Mouse (Mus musculus) liver, embryonic 15.5 days (tissue): ENCODE measurements around the gene Gipc2. TPM values are rescaled to one million over a fixed set of nuclear protein-coding genes. Genes with fewer than 3 reads are reported as not detected.
"Not testable (repeated sequence)": the region's sequence is repeated elsewhere in the genome, so short reads cannot be mapped to it uniquely, and the experiment has no call there.

Experiments
- ATAC-seq: fragments of 200-750 bp; cut with Nextera tagmentation; 2 replicates; pipeline ENCODE4 v1.8.0; 2017; ENCODE audit warnings: moderate number of reproducible peaks, mild to moderate bottlenecking, moderate library complexity; ENCODE audit not compliant: insufficient read depth
- H3K27ac ChIP-seq: fragments of 300-500 bp; sonication (generic); replicated peaks from 2 replicates; pipeline ENCODE4 v1.5.1; 2015; ENCODE audit warnings: mild to moderate bottlenecking, inconsistent platforms
- H3K27me3 ChIP-seq: fragments of 300-500 bp; sonication (generic); 2 replicates; pipeline ENCODE4 v1.6.1; 2015; ENCODE audit warnings: mild to moderate bottlenecking, inconsistent platforms
- H3K36me3 ChIP-seq: fragments of 300-500 bp; sonication (generic); replicated peaks from 2 replicates; pipeline ENCODE4 v1.6.1; 2015; ENCODE audit warnings: moderate library complexity, mild to moderate bottlenecking, inconsistent platforms
- H3K4me1 ChIP-seq: fragments of 300-500 bp; sonication (generic); replicated peaks from 2 replicates; pipeline ENCODE4 v1.6.1; 2015; ENCODE audit warnings: inconsistent platforms
- H3K4me2 ChIP-seq: fragments of 300-500 bp; sonication (generic); 2 replicates; pipeline ENCODE4 v1.6.1; 2015; ENCODE audit warnings: moderate library complexity, mild to moderate bottlenecking, inconsistent platforms
- H3K4me3 ChIP-seq: fragments of 300-500 bp; sonication (generic); replicated peaks from 2 replicates; pipeline ENCODE4 v1.5.1; 2015; ENCODE audit warnings: mild to moderate bottlenecking, inconsistent platforms
- H3K9ac ChIP-seq: fragments of 300-500 bp; sonication (generic); 2 replicates; pipeline ENCODE4 v1.6.1; 2015; ENCODE audit warnings: moderate library complexity, mild to moderate bottlenecking, inconsistent platforms
- H3K9me3 ChIP-seq: fragments of 300-500 bp; sonication (generic); replicated peaks from 2 replicates; pipeline ENCODE4 v1.6.1; 2016; ENCODE audit warnings: inconsistent platforms
- WGBS: fragments of 180-500 bp; shearing (Covaris S2); methylation state at CpG from one replicate; pipeline ENCODE4 v1.1.7; 2015; ENCODE audit warnings: mixed read lengths; ENCODE audit not compliant: insufficient replicate concordance; 5-methylcytosine and 5-hydroxymethylcytosine counted together
- polyA plus RNA-seq: library from polyadenylated mRNA; unstranded; fragments of >200 nt; fragmentation: Nextera tagmentation; extraction: Ambion mirVana; gene quantifications from 2 replicates; pipeline ENCODE4 v1.2.1, GENCODE M21; 2015

Gipc2 gene
- polyA plus RNA-seq, 1 experiment from 2014 or later: 19.3 TPM

DNA sequence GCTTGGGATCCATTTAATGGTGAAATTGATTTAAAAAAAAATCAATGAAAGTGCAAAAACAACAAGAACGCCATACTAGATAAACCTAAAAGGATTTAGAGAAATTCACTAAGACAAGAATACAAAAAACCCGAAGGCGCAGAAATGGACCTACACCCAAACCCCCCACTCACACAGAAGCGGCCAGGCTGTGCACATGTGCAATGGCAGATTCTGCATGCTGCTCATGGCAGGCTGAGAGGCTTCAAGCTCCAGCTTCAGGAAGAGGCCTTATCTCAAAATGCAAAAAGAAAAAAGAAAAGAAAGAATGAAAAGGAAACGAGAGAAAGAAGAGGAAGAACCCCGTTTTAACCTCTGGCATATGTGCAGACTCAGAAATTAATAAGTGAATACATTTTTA is 37.4 kb upstream of the Gipc2 start:
- no peaks in the 10 kb centered on the region for H3K27me3 ChIP-seq
- 62% methylated on average over 6 of the region's 6 CpGs for WGBS
- no peak overlapping the region for H3K9ac ChIP-seq

DNA sequence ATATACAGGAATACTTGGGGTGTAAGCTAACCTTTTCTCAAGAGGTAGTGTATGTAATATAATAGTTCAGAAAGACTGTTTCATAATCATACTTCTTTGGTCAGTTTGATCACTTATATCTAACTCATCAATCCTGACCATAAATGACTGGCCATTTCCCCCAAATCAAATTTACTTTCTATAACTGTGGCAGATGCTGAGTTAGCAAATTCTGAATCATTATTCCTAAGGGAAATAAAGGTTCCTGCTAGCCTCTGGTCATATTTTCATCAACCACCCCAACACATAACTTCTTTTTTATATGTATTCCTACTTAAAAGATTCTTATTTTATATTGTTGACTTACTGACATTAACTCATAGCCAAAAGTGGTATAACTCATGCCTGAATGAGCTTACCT is 36.9 kb upstream of the Gipc2 start:
- H3K27ac ChIP-seq: no peak overlapping the region
- H3K9me3 ChIP-seq: no peaks in the 10 kb centered on the region
- H3K4me3 ChIP-seq: no peak overlapping the region
- no peak for ATAC-seq
- peaks cover 20% of the 10 kb centered on the region; the same call in 1 of the 2 replicates for H3K36me3 ChIP-seq
- no peaks in the 10 kb centered on the region for H3K27me3 ChIP-seq
- no peak overlapping the region for H3K9ac ChIP-seq
- H3K4me1 ChIP-seq: peaks cover 28% of the 10 kb centered on the region
- no peak overlapping the region for H3K4me2 ChIP-seq

More for the DNA sequence above, 37.4 kb upstream of the Gipc2 start:
- H3K36me3 ChIP-seq: peaks cover 20% of the 10 kb centered on the region; the same call in 1 of the 2 replicates
- no peaks in the 10 kb centered on the region for H3K9me3 ChIP-seq
- no peak overlapping the region for H3K27ac ChIP-seq
- no peak for ATAC-seq
- peaks cover 32% of the 10 kb centered on the region for H3K4me1 ChIP-seq
- no peak overlapping the region for H3K4me2 ChIP-seq
- H3K4me3 ChIP-seq: no peak overlapping the region

DNA sequence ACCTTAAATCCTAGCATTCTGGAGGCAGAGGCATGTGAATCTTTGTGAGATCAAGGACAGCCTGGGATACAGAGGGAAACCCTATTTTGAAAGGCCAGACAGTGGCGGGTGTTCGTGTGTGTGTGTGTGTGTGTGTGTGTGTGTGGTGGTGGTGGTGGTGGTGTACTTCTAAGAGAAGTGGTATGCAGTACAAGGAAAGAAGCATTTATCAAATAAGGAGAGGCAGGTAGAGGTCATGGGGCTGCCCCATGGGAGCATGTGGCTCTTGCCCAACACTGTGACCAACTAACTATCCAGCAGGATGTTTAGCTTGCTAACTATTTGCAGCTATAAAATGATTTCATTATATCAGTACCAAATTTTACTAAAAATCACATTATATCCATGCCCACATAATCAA is 35.6 kb upstream of the Gipc2 start:
- ATAC-seq: no peak
- Histone ChIP-seq H3K9ac (no peak overlapping the region), H3K4me1 (peaks cover 27% of the 10 kb centered on the region), H3K4me3 (no peak overlapping the region), H3K27me3 (no peaks in the 10 kb centered on the region), H3K36me3 (peaks cover 11% of the 10 kb centered on the region; the same call in 1 of the 2 replicates), H3K9me3 (no peaks in the 10 kb centered on the region), H3K27ac (peak overlapping the region; percentile 65; the same call in 1 of the 2 replicates), H3K4me2 (no peak overlapping the region)
- 83% methylated on average over 2 of the region's 2 CpGs for WGBS

DNA sequence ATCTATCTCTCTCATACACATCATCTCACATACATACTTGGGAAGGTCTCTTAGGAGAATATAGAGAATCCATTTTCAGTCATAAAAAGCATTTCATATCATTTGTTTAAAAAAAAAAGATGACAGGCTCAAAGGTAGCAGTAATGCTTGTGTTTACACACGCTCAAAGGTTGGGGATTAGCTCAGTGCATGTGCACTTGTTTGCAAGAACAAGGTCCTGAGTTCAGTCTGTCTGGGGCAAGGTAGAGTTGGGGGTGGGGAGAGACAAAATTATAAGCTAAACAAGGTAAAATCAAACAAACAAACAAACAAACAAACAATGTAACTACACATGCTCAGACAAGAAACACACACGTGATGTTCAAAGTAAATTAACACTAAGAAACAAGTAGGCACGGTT is 35.2 kb upstream of the Gipc2 start:
- Histone ChIP-seq H3K9me3 (no peaks in the 10 kb centered on the region), H3K4me2 (no peak overlapping the region), H3K9ac (no peak overlapping the region), H3K36me3 (peaks cover 10% of the 10 kb centered on the region; the same call in 1 of the 2 replicates), H3K4me1 (peaks cover 29% of the 10 kb centered on the region), H3K27ac (peak overlapping the region; percentile 69; the same call in 1 of the 2 replicates), H3K27me3 (no peaks in the 10 kb centered on the region), H3K4me3 (no peak overlapping the region)
- 83% methylated on average over 3 of the region's 3 CpGs for WGBS
- ATAC-seq: no peak

DNA sequence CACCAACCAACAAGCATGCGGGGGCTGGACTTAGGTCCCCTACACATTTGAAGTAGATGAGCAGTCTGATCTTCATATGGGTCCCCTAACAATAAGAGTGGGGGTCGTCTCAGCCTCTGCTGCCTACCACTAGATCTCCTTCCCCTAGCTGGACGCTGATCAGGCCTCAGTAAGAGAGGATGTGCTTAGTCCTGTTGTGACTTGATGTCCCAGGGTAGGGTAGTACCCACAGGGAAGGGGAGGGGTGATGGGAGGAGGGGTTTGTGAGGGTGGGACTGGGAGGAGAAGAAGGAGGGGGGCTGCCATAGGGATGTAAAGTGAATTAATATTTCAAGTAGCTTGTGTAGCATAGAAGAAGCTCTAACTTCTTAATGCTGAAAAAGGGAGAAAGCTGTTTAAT is 33.1 kb upstream of the Gipc2 start:
- H3K9ac ChIP-seq: no peak overlapping the region

DNA sequence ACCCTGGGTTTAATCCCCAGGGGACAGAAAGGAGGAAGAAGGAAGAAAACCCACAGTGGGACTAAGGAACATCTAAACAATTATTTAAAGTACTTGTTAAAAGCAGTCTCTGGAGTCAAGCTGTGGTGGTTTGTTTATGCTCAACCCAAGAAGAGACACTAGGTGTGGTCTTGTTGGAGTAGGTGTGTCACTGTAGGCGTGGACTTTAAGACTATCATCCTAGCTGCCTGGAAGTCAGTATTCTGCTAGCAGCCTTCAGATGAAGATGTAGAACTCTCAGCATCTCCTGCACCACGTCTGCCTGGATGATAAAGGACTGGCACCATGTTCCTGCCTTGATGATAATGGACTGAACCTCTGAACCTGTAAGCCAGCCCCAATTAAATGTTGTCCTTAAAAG is 31.2 kb upstream of the Gipc2 start:
- Histone ChIP-seq H3K9ac (peak overlapping the region; percentile 1; the same call in 1 of the 2 replicates), H3K4me1 (peaks cover 25% of the 10 kb centered on the region), H3K4me2 (peak overlapping the region; percentile 62), H3K27ac (peak overlapping the region; percentile 95), H3K4me3 (peak overlapping the region; percentile 49)
- H3K27me3 ChIP-seq, H3K36me3 ChIP-seq, H3K9me3 ChIP-seq: not testable (repeated sequence)
- WGBS: 10% methylated on average over 2 of the region's 2 CpGs
- ATAC-seq: peak; percentile 85

More for the DNA sequence above, 33.1 kb upstream of the Gipc2 start:
- Histone ChIP-seq H3K27me3 (no peaks in the 10 kb centered on the region), H3K4me1 (peaks cover 32% of the 10 kb centered on the region), H3K4me3 (peak overlapping the region; percentile 27), H3K36me3 (peaks cover 10% of the 10 kb centered on the region; the same call in 1 of the 2 replicates), H3K27ac (no peak overlapping the region), H3K4me2 (peak overlapping the region; percentile 62), H3K9me3 (no peaks in the 10 kb centered on the region)
- ATAC-seq: no peak
- 51% methylated on average over 3 of the region's 3 CpGs for WGBS

DNA sequence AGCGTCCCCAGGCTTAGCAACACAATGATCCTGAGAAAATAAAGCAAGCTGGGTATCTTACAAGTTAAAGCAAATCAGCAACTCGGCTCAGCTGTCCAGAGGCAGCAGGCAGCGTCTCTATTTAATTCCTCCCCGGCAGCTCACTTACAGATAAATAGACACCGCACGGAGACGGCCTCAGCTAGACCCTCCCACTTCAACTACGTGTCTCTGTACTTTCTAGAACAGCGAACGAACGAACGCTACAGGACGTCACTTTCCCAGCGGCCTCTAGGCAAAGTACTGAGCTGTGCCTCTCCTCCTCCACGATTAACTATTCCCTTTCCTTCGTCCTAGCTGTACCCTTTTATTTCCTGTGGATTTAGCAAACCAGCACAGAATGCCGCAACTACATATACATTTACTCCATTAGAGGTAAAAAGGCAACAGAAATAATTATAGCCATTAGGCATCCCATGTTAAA is 27.6 kb upstream of the Gipc2 start:
- WGBS: 0% methylated on average over 17 of the region's 17 CpGs
- no peaks in the 10 kb centered on the region for H3K27me3 ChIP-seq
- peak; percentile 89 for ATAC-seq

DNA sequence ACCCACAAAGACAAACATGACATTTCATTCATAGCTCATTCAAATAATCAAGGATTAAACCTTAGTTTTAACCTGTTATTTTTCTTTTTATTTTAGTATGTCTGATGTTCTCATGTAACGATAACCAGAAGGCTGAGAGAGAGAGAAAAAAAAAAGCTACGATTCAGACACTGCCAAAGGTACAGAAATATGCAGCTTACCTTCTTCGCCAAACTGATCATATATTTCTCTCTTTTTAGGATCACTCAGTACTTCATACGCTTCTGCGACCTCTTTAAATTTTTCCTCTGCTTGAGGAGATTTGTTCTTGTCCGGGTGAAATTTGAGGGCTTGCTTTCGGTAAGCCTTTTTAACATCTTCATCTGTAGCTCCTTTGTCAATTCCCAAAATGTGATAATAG is 27.1 kb upstream of the Gipc2 start:
- peak overlapping the region; percentile 98 for H3K27ac ChIP-seq
- 1% methylated on average over 7 of the region's 7 CpGs for WGBS
- peak overlapping the region; percentile 66 for H3K4me3 ChIP-seq
- no peaks in the 10 kb centered on the region for H3K9me3 ChIP-seq
- ATAC-seq: no peak
- no peaks in the 10 kb centered on the region for H3K27me3 ChIP-seq
- H3K4me2 ChIP-seq: peak overlapping the region; percentile 69
- 0 out of 2 replicates have a peak, but pooled peaks cover 3% of the 10 kb centered on the region for H3K36me3 ChIP-seq
- peak overlapping the region; percentile 77 for H3K9ac ChIP-seq
- peaks cover 39% of the 10 kb centered on the region for H3K4me1 ChIP-seq

More for the DNA sequence above, 27.6 kb upstream of the Gipc2 start:
- Histone ChIP-seq H3K9me3 (no peaks in the 10 kb centered on the region), H3K36me3 (0 out of 2 replicates have a peak, but pooled peaks cover 1% of the 10 kb centered on the region), H3K4me1 (peaks cover 37% of the 10 kb centered on the region), H3K27ac (peak overlapping the region; percentile 98), H3K4me2 (peak overlapping the region; percentile 69), H3K4me3 (peak overlapping the region; percentile 66), H3K9ac (peak overlapping the region; percentile 77)

DNA sequence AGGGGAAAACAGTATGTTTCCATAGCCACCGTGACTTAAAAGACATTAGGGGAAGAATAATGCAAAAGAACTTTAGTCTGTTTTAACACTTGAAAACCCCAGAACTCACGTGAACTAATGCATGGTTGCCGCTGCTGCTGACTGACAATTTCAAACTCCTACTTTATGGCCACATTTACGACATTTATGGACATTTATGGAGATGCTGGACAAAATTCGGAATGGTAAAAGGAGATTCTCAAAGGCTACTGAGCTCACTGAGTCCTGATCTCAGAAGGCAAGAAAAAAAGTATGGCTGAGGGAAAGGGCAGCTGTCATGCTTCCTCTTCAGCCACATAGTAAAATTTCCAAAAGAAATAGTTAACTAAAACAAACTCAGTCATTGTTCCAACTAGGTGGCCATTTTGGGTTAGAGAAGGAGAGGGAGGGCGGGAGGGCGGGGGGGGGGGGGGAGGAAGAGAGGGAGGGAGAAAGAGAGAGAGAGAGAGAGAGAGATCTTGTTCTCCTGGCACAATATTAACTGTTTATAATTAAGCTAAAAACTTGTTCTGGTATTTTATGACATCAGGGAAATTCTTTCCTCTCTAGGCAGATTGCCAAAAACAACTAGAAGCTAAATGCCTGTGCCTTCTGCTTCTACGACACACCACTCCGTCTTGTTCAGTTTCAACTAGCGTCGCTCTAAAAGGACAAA is 26.4 kb upstream of the Gipc2 start:
- ATAC-seq: no peak
- peaks cover 10% of the 10 kb centered on the region; the same call in 1 of the 2 replicates for H3K36me3 ChIP-seq
- peak overlapping the region; percentile 75 for H3K4me2 ChIP-seq
- peak overlapping the region; percentile 66 for H3K4me3 ChIP-seq
- no peaks in the 10 kb centered on the region for H3K27me3 ChIP-seq
- WGBS: 7% methylated on average over 11 of the region's 11 CpGs
- no peaks in the 10 kb centered on the region for H3K9me3 ChIP-seq
- H3K27ac ChIP-seq: peak overlapping the region; percentile 79
- H3K4me1 ChIP-seq: peaks cover 42% of the 10 kb centered on the region
- peak overlapping the region; percentile 61 for H3K9ac ChIP-seq

DNA sequence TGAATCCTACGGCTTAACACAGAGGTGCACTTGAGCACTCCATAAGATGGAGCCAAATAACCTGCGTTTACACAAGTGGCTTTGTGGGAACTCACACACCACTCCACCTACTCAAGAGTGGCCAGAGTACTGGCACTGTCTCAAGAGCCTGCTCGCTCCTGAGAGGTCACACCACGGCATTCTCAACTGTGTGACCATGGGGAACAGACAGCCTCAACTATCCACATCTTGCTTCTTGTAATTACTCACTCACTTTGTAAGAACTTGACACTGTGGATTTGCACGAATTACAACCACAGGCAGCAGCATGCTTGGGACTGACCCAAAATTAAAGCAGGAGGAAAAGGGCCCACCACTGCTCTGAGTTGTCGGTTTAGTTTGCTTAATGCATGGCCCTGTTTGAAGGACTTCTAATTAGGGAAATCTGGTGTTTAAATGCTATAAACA is 25.8 kb upstream of the Gipc2 start:
- H3K4me1 ChIP-seq: peaks cover 37% of the 10 kb centered on the region
- H3K27ac ChIP-seq: peak overlapping the region; percentile 79
- no peaks in the 10 kb centered on the region for H3K27me3 ChIP-seq
- peak overlapping the region; percentile 75 for H3K4me2 ChIP-seq
- peak; percentile 49 for ATAC-seq
- H3K4me3 ChIP-seq: peak overlapping the region; percentile 66
- H3K9me3 ChIP-seq: no peaks in the 10 kb centered on the region
- peak overlapping the region; percentile 61 for H3K9ac ChIP-seq
- peaks cover 14% of the 10 kb centered on the region for H3K36me3 ChIP-seq
- 5% methylated on average over 6 of the region's 6 CpGs for WGBS

DNA sequence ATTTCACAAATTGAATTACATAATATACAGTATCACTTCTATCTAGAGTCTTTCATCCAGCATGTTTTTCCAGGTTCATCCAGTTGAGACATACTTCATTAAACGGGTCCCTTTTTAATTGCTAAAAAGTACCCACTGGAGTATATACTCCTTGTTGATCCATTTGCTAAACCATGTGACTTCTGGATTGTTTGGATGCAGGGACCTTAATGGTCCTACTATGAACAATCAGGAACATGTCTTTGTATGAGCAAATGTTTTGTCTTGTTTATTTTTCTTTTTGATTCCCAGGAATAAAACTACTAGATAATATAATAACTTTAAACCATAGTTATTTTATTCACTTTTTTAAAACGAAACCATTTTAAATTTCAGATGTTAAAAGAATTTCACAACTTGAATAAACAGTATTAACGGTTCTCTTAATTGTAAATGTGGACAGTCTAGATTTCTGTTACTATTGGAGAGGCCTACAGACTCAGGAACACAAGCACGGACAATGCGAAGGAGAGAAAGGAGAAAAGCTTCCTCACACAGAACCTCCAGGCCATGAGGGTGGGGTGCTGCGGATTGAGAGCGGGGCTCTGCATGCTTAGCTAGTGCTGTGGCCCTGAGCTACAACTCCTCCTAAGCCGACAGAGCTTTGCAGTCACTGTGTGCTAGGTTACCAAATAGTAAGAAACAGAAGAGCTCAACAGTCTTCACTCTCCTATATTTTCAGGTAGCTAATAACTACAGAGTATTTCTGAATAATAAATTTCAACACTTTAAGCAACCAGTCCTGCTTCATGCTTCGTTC is 24.8 kb upstream of the Gipc2 start:
- Histone ChIP-seq H3K36me3 (peaks cover 23% of the 10 kb centered on the region), H3K27me3 (no peaks in the 10 kb centered on the region), H3K4me3 (peak overlapping the region; percentile 66), H3K4me2 (peak overlapping the region; percentile 75), H3K9ac (peak overlapping the region; percentile 57), H3K27ac (peak overlapping the region; percentile 51; the same call in 1 of the 2 replicates), H3K9me3 (no peaks in the 10 kb centered on the region), H3K4me1 (peaks cover 33% of the 10 kb centered on the region)
- no peak; the same call in 1 of the 2 replicates for ATAC-seq
- 54% methylated on average over 9 of the region's 9 CpGs for WGBS
